Mouse (Mus musculus) CH12.LX (cell line): Measurements from ENCODE around the gene Ift43. TPM values are rescaled to one million over a fixed set of nuclear protein-coding genes. Genes with fewer than 3 reads are reported as not detected.

Experiments
- DNase-seq: peaks from one replicate; pipeline ENCODE4 v3.0.0-alpha.2; 2013; ENCODE audit errors: extremely low read depth
- H3K27ac ChIP-seq: 2 replicates; pipeline ENCODE4 v1.5.1; 2012; ENCODE audit warnings: low read depth, mild to moderate bottlenecking, control low read depth, moderate library complexity; ENCODE audit not compliant: insufficient read depth
- H3K27me3 ChIP-seq: replicated peaks from 2 replicates; pipeline ENCODE3; 2012; ENCODE audit warnings: inconsistent platforms
- H3K36me3 ChIP-seq, 2 experiments: replicated peaks in 1 of 2; 2 replicates each; pipeline versions ENCODE3 to v1.6.1; 2012; ENCODE audit warnings: inconsistent platforms in 1 of 2, low read length in 1 of 2, mild to moderate bottlenecking in 1 of 2, mixed read lengths in 1 of 2, moderate library complexity in 1 of 2; ENCODE audit not compliant: control insufficient read depth in 1 of 2, insufficient read depth in 1 of 2
- H3K4me1 ChIP-seq, 2 experiments: 2 replicates each; pipeline ENCODE4 v1.6.1; 2012; ENCODE audit warnings: inconsistent platforms in 1 of 2, moderate library complexity in 1 of 2; ENCODE audit not compliant: insufficient read depth in 2 of 2, control insufficient read depth in 1 of 2
- H3K4me2 ChIP-seq: 2 replicates; pipeline ENCODE4 v1.6.1; 2012; ENCODE audit warnings: low read depth, mild to moderate bottlenecking, control low read depth; ENCODE audit not compliant: poor library complexity, insufficient read depth, severe bottlenecking
- H3K4me3 ChIP-seq, 3 experiments: fragments of 150-350 bp in 1 of 3; sonication (generic) in 1 of 3; replicated peaks in 1 of 3; 2 replicates each; pipeline versions ENCODE3 to v1.5.1; 2011 to 2012; ENCODE audit warnings: low read depth in 2 of 3, low read length in 2 of 3, mild to moderate bottlenecking in 2 of 3, moderate library complexity in 2 of 3, control low read depth in 1 of 3, improper control_type of control experiment in 1 of 3, inconsistent platforms in 1 of 3, mixed read lengths in 1 of 3; ENCODE audit not compliant: poor library complexity in 1 of 3
- H3K79me2 ChIP-seq: replicated peaks from 2 replicates; pipeline ENCODE4 v1.6.1; 2012; ENCODE audit warnings: mild to moderate bottlenecking, moderate library complexity; ENCODE audit not compliant: control insufficient read depth, poor library complexity, insufficient read depth, severe bottlenecking; ENCODE audit errors: extremely low read depth
- H3K9ac ChIP-seq: 2 replicates; pipeline ENCODE4 v1.6.1; 2012; ENCODE audit warnings: low read depth, mild to moderate bottlenecking, control low read depth, moderate library complexity; ENCODE audit not compliant: insufficient read depth
- H3K9me3 ChIP-seq: replicated peaks from 2 replicates; pipeline ENCODE3; 2012; ENCODE audit warnings: low read length, inconsistent platforms, mixed read lengths
- BHLHE40 ChIP-seq: IDR thresholded peaks from 2 replicates; pipeline ENCODE4 v1.6.1; 2011; ENCODE audit warnings: mild to moderate bottlenecking, low read depth, low read length, improper control_type of control experiment
- CHD1 ChIP-seq: IDR thresholded peaks from 2 replicates; pipeline ENCODE4 v1.6.1; 2012; ENCODE audit warnings: low read depth, low read length, improper control_type of control experiment, inconsistent platforms
- EP300 ChIP-seq: IDR thresholded peaks from 2 replicates; pipeline ENCODE4 v1.6.1; 2011; ENCODE audit warnings: low read length, improper control_type of control experiment
- GABPA ChIP-seq: IDR thresholded peaks from 2 replicates; pipeline ENCODE4 v1.6.1; 2012; ENCODE audit warnings: low read depth, low read length, improper control_type of control experiment, inconsistent platforms; ENCODE audit not compliant: insufficient replicate concordance
- IRF4 ChIP-seq: IDR thresholded peaks from 2 replicates; pipeline ENCODE4 v1.6.1; 2014; ENCODE audit warnings: low read depth, mild to moderate bottlenecking, inconsistent platforms, low read length, improper control_type of control experiment
- MAX ChIP-seq: IDR thresholded peaks from 2 replicates; pipeline ENCODE4 v1.6.1; 2011; ENCODE audit warnings: low read length, improper control_type of control experiment
- MAZ ChIP-seq: IDR thresholded peaks from 2 replicates; pipeline ENCODE4 v1.6.1; 2012; ENCODE audit warnings: low read depth, mild to moderate bottlenecking, inconsistent platforms, low read length, improper control_type of control experiment, moderate library complexity
- MEF2A ChIP-seq: IDR thresholded peaks from 2 replicates; pipeline ENCODE4 v1.6.1; 2014; ENCODE audit warnings: low read depth, mild to moderate bottlenecking, inconsistent platforms, low read length, improper control_type of control experiment, borderline replicate concordance
- MYC ChIP-seq: IDR thresholded peaks from 2 replicates; pipeline ENCODE4 v1.6.1; 2011; ENCODE audit warnings: low read depth, mild to moderate bottlenecking, improper control_type of control experiment, low read length
- NELFE ChIP-seq: IDR thresholded peaks from 2 replicates; pipeline ENCODE4 v1.6.1; 2011; ENCODE audit warnings: low read depth, low read length, improper control_type of control experiment
- NRF1 ChIP-seq: IDR thresholded peaks from 2 replicates; pipeline ENCODE4 v1.6.1; 2014; ENCODE audit warnings: low read depth, mild to moderate bottlenecking, inconsistent platforms, low read length, improper control_type of control experiment, moderate library complexity
- POLR2A ChIP-seq: IDR thresholded peaks from 2 replicates; pipeline ENCODE4 v1.6.1; 2011; ENCODE audit warnings: low read depth, mild to moderate bottlenecking, improper control_type of control experiment, low read length
- POLR2AphosphoS2 ChIP-seq: IDR thresholded peaks from 2 replicates; pipeline ENCODE4 v1.6.1; 2011; ENCODE audit warnings: low read depth, low read length, improper control_type of control experiment
- RAD21 ChIP-seq: IDR thresholded peaks from 2 replicates; pipeline ENCODE4 v1.6.1; 2011; ENCODE audit warnings: low read depth, mild to moderate bottlenecking, low read length, improper control_type of control experiment, moderate library complexity
- ZMIZ1 ChIP-seq: IDR thresholded peaks from 2 replicates; pipeline ENCODE4 v1.6.1; 2012; ENCODE audit warnings: low read depth, mild to moderate bottlenecking, inconsistent platforms, low read length, improper control_type of control experiment
- dilution Hi-C: fragments of 300-500 bp; cut with MboI; formaldehyde crosslinking; loops from 2 replicates; pipeline ENCODE4 v1.14.3; 2020; ENCODE audit warnings: low sequenced_read_pairs; ENCODE audit not compliant: extremely low pct_unique_long_range_greater_than_20kb, extremely low pct_ligation_motif_present
- in situ Hi-C: fragments of 300-500 bp; cut with MboI; formaldehyde crosslinking; loops from 3 replicates; pipeline ENCODE4 v1.14.3; 2019; ENCODE audit warnings: low sequenced_read_pairs, low pct_ligation_motif_present, low pct_unique_long_range_greater_than_20kb, mixed read lengths
- polyA plus RNA-seq: library from polyadenylated mRNA; unstranded; fragments of >175 nt; gene quantifications from 2 replicates; pipeline ENCODE4 v1.2.1, GENCODE M21; 2012; ENCODE audit warnings: low read depth; ENCODE audit not compliant: insufficient read length
- total RNA-seq, 2 experiments: library from RNA; depleted of rRNA; stranded (reverse); fragments of 300-350 nt in 1 of 2; fragments of >200 nt in 1 of 2; gene quantifications; 2 replicates each; pipeline ENCODE4 v1.2.3; 2012 to 2014

Ift43 gene
- total and polyA plus RNA-seq, 3 experiments = 2.0 to 8.6 (median 2.8) TPM

DNA sequence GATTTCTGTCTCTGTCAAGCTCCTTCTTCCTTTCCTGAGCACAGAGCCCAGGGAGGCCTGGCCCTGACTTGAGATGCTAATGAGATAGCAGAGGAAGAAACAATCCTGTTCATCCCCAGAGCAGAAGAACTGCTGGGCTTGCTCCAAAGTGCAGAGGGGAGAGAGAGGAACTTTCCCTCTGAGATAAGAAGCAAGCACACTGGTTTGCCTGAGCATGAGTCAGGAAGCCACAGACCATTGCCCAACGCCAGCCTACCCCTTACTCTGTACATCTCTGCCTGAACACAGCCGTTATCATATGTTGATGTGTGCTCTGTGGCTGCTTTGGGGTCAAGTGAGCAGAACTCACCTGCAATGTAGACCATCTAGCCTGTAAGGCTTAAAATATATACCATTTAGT, 83.9 kb downstream of the Ift43 start:
- no peaks in the 10 kb centered on the region for H3K36me3 ChIP-seq
- H3K79me2 ChIP-seq = no peaks in the 10 kb centered on the region
- TF ChIP-seq GABPA (no peak), MAX (no peak), MYC (no peak)
- in situ Hi-C loops (no loop called here), dilution Hi-C loops (no loop called here)
- H3K4me2 ChIP-seq = no peak overlapping the region
- DNase-seq = no peak
- H3K9me3 ChIP-seq = no peaks in the 10 kb centered on the region
- H3K27ac ChIP-seq = no peak overlapping the region
- H3K4me3 ChIP-seq = no peak overlapping the region
- peaks cover 0 to 6% of the 10 kb centered on the region in 2 experiments; a peak in 2 of 4 replicates for H3K4me1 ChIP-seq
- H3K27me3 ChIP-seq = no peaks in the 10 kb centered on the region
- H3K9ac ChIP-seq = no peak overlapping the region

- Histone ChIP-seq H3K4me2 (no peak overlapping the region), H3K79me2 (no peaks in the 10 kb centered on the region), H3K9ac (no peak overlapping the region), H3K9me3 (no peaks in the 10 kb centered on the region), H3K4me1 (peaks cover 0 to 6% of the 10 kb centered on the region in 2 experiments; a peak in 2 of 4 replicates), H3K36me3 (peaks cover 0 to 4% of the 10 kb centered on the region in 2 experiments), H3K27ac (no peak overlapping the region), H3K4me3 (no peak overlapping the region), H3K27me3 (no peaks in the 10 kb centered on the region)
- in situ Hi-C loops (no loop called here), dilution Hi-C loops (no loop called here)
- no peak for DNase-seq
- TF ChIP-seq MAX (no peak), MAZ (no peak), NRF1 (no peak), BHLHE40 (no peak), ZMIZ1 (no peak), IRF4 (no peak), NELFE (no peak), MEF2A (no peak), CHD1 (no peak), RAD21 (no peak), EP300 (no peak), POLR2A (no peak)
Observed at GRCm38 (mm10) chr12:86167075-86167474, 84.7 kb downstream of the Ift43 start.

DNA sequence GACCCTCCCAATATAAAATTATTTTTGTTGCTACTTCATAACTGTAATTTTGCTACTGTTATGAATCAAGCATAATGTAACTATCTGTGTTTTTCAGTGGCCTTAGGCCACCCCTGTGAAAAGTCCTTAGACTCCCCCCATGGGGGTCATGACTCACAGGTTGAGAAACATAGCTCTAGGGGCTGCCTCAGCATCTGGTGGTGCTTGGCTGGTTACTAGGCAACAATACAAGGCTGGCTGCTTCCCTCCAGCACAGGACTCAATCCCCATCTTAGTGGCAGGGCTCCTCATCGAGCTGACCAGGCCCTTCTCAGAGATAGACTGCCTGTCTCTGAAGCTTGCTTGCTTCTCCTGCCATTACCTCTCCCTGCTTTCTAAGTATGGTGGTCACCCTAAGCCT, 86.4 kb downstream of the Ift43 start:
- no peaks in the 10 kb centered on the region for H3K27me3 ChIP-seq
- no peak overlapping the region for H3K9ac ChIP-seq
- no peaks in the 10 kb centered on the region for H3K9me3 ChIP-seq
- TF ChIP-seq MAX (no peak), MAZ (no peak), POLR2AphosphoS2 (no peak)
- TF ChIP-seq, all 38 proteins: peak for 0
- H3K36me3 ChIP-seq = peaks cover 0 to 5% of the 10 kb centered on the region in 2 experiments
- H3K4me2 ChIP-seq = no peak overlapping the region
- H3K79me2 ChIP-seq = no peaks in the 10 kb centered on the region
- dilution Hi-C loops (no loop called here), in situ Hi-C loops (no loop called here)
- 0 out of 4 replicates have a peak, but pooled peaks cover 0 to 2% of the 10 kb centered on the region in 2 experiments for H3K4me1 ChIP-seq
- H3K4me3 ChIP-seq = no peak overlapping the region
- no peak for DNase-seq
- H3K27ac ChIP-seq = no peak overlapping the region
